Mouse (Mus musculus) effector memory CD4-positive, alpha-beta T cell, adult 7 months (primary cell): ENCODE results near the gene Olfr1002. TPM values are rescaled to one million over a fixed set of nuclear protein-coding genes. Genes with fewer than 3 reads are reported as not detected.

Experiments
- polyA plus RNA-seq: library from polyadenylated mRNA; unstranded; fragments of 100-300 nt; shearing (Covaris generic); gene quantifications from one replicate; pipeline ENCODE4 v1.2.1, GENCODE M21; 2017

The Olfr1002 gene
- not detected for polyA plus RNA-seq

GRCm38 (mm10) chr2:85650604-85651003 lies at the start of gene Olfr1002:
Olfr1002 (minus strand) TSS chr2:85650704.

GRCm38 (mm10) chr2:85689131-85689530 lies 38.6 kb upstream of the Olfr1002 start, which contains the start of gene Olfr1008:
Olfr1008 (plus strand) TSS chr2:85689431.

GRCm38 (mm10) chr2:85678667-85679066 lies 28.2 kb upstream of the Olfr1002 start, which contains the start of gene Olfr1006:
Olfr1006 (minus strand) TSS chr2:85678767.

GRCm38 (mm10) chr2:85664355-85664754 lies 13.9 kb upstream of the Olfr1002 start, which contains the start of gene Olfr154:
Olfr154 (minus strand) TSS chr2:85664455.

GRCm38 (mm10) chr2:85611803-85612202 lies 38.7 kb downstream of the Olfr1002 start, which contains the start of gene Olfr1000:
Olfr1000 (minus strand) TSS chr2:85611903.

Other genes with a start within 250 kb of the Olfr1002 start
- gene Olfr992, start 241.2 kb downstream of the Olfr1002 start, polyA plus RNA-seq: not detected
- gene Olfr993, start 235.8 kb downstream of the Olfr1002 start, polyA plus RNA-seq: not detected
- not detected for gene Olfr994, start 214.3 kb downstream of the Olfr1002 start, polyA plus RNA-seq
- 0.29 TPM for gene Olfr995, start 207.1 kb downstream of the Olfr1002 start, polyA plus RNA-seq
- not detected for gene 4833423E24Rik, start 131.7 kb downstream of the Olfr1002 start, polyA plus RNA-seq
- gene Olfr996, start 71.5 kb downstream of the Olfr1002 start, polyA plus RNA-seq: not detected
- gene Olfr998, start 61.8 kb downstream of the Olfr1002 start, polyA plus RNA-seq: not detected
- 0.27 TPM for gene Olfr1000, start 38.8 kb downstream of the Olfr1002 start, polyA plus RNA-seq
- not detected for gene Olfr154, start 13.8 kb upstream of the Olfr1002 start, polyA plus RNA-seq
- gene Olfr1006, start 28.1 kb upstream of the Olfr1002 start, polyA plus RNA-seq: not detected
- not detected for gene Olfr1008, start 38.7 kb upstream of the Olfr1002 start, polyA plus RNA-seq
- not detected for gene Olfr1009, start 64.7 kb upstream of the Olfr1002 start, polyA plus RNA-seq
- gene Olfr1012, start 112.1 kb upstream of the Olfr1002 start, polyA plus RNA-seq: not detected
- 0.11 TPM for gene Olfr1013, start 116.4 kb upstream of the Olfr1002 start, polyA plus RNA-seq
- gene Olfr1014, start 122.0 kb upstream of the Olfr1002 start, polyA plus RNA-seq: 0.21 TPM
- gene Olfr1015, start 131.3 kb upstream of the Olfr1002 start, polyA plus RNA-seq: 0.51 TPM
- gene Olfr1016, start 151.8 kb upstream of the Olfr1002 start, polyA plus RNA-seq: 1.2 TPM
- not detected for gene Olfr1018, start 167.8 kb upstream of the Olfr1002 start, polyA plus RNA-seq
- not detected for gene Olfr1019, start 194.8 kb upstream of the Olfr1002 start, polyA plus RNA-seq
- not detected for gene Olfr1020, start 196.3 kb upstream of the Olfr1002 start, polyA plus RNA-seq
- gene Olfr1022, start 217.9 kb upstream of the Olfr1002 start, polyA plus RNA-seq: not detected
- gene Olfr1023, start 234.9 kb upstream of the Olfr1002 start, polyA plus RNA-seq: not detected